Mouse (Mus musculus) gonadal fat pad, adult 2 months (tissue): ENCODE data around the gene Ip6k2. TPM values are rescaled to one million over a fixed set of nuclear protein-coding genes. Genes with fewer than 3 reads are reported as not detected.

Experiments used
- DNase-seq: peaks from one replicate; pipeline ENCODE4 v3.0.0-alpha.2; 2012; ENCODE audit warnings: low read depth
- polyA plus RNA-seq: library from polyadenylated mRNA; depleted of rRNA; stranded (reverse); fragments of >200 nt; gene quantifications from 2 replicates; pipeline ENCODE4 v1.2.3, GENCODE M21; 2012

Gene Ip6k2
- polyA plus RNA-seq, 1 experiment = 261 TPM

DNA sequence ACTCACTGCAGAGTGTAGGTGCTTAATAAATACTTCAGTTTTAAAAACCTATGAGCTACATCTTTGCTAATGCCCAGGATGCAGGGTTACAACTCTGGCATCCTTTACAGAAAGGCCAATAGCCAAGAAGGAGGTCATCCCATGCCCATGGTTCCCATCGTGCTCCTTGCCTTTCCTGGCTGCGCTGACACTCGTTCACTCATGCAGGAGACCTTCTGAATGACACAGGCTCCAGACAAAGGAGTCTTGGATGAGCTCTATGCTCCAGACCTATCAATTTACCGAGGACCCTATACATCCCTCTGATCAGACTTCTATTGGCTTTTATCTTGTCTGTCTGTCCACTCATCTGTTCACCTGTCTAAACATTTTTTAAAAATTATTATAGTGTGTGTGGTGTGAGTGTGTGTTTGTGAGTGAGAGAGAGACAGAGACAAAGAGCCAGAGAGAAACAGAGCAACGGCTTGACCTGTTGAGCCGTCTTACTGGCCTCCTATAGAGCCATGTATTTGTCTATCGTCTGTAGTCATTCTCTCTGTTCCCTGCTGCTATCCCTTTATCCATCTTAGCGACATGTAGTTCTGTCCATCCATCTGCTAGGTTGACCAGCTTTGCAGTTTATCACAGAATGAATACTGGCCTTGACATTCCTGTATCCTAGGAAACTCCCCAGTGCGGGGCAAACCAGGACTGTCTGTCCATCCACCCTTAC lies 604 bp upstream of the Ip6k2 start:
- DNase-seq = no peak

DNA sequence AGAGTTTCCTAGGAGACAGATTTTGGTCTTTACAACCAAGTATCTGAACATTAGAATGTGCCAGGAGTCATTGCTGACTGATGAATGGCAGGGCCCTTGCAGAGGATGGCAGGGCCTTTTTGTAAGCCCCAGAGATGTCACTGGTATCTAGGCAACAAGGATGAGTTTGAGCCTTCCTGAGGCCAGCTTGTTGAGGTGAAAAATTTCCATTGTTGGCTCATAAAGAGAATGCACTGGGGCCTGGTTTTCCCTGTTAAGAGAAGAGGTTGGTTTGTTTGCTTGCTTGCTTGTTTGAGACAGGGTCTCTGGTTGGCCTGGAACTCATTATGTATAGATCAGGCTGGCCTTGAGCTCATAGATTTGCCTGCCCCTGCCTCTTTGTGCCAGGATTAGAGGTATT lies 1.8 kb downstream of the Ip6k2 start:
- no peak for DNase-seq

DNA sequence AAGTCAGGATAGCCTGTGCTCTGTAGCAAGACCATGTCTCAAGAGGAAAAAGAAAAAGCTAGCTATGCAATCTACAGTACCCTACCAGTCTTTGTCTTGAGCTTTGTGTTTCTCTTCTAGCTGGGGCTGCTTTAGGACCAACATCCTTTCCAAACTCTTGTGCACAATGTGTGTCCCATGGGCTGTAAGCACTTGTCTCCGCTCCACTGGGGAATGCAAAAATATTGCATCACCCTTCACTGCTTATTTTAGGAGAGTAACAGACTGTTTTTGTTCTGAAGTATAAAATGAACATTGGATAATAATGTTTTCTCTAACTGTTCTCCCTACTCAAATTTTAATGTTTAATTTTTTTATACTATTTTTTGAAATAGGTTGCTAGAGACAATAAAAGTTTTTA lies 2.9 kb downstream of the Ip6k2 start:
- no peak for DNase-seq

DNA sequence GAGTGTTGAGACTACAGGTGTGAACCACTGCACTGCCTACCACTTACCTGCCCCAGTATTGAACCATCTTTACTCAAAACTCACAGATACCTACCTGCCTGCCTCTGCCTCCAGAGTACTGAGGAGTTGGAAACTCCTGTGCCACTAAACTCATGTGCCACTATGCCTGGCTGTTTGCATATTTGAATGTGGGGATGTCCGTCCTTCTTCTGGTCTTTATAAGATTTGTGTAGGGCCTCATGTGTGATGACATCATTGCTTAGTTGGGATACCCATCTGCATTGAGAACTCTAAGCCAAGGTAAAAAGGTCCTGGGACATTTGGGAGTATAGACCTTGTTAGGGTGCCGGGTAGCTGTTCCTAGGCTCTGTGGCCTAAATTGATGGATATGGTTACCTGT lies 3.5 kb downstream of the Ip6k2 start:
- no peak for DNase-seq

DNA sequence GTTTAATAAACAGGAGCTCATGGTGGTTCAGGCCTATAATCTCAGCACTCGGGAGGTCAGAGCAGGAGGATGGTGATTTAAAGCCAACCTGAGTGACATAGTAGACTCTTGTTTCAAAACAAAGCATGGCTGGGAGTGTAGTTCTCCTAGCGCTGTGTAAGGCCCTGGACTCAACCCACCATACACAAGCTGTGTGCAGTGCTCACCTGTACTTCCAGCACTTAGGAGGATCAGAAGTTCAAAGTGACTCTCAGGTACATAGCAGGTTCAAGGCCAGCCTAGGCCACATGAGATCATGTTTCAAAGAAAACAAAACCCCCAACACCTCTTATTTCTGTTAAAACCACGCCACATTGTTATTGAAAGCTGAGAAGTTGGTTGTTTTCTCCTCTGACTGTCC lies 5.1 kb downstream of the Ip6k2 start:
- no peak for DNase-seq

DNA sequence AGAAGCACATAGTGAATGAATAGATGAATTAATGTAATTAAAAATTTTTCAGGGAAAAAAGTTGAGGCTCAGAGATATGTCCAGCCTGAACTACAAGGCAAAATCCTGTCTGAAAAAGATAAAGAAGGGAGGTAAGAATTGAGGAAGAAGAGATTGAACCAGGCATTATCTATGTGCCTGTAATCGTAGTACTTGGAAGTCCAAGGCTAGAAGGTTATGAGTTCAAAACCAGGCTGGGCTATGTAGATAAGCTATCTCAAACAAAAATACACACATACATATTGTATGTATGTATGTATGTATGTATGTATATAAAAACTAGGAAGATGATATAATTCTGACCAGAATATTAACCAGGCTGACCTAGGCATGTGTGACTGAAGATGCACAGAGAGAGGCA lies 8.7 kb downstream of the Ip6k2 start:
- no peak for DNase-seq

DNA sequence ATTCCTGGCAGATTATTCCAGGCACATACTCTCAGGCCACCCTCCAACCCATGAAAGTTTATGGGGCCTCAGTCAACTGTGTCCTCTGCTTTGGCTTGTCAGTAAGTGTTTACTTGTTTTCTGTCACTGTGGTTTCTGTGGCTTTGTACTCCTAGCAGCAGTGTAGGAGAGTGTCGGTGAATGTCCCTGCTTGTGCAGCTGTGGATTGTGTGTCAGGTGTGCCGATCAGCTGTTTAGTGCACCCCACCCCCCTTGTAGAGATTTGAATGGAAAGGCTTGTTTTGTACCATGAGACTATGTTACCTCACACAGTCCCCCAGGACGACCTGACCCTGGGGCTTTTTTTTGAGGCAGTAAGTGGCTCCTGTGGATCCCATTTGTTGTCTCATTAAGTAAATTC lies 9.1 kb downstream of the Ip6k2 start:
- no peak for DNase-seq

DNA sequence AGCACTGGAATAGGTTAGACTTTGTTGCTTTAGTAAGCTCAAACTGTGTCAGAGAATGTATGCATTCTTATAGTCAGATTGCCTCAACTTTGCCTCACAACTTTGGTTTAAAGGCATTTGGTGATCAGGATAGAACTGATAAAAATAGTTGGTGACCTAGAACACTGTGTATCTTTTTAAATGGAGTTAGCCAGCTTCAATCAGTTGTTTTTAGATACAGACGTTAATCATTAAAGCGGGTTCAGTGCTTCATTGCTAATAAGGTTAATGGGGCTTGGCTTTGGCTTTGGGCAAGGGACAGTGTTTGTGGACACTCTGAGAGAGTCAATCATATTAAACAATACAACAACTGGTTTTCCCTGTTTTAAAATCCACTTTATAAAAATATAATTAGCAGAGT lies 11.7 kb downstream of the Ip6k2 start:
- DNase-seq = no peak

DNA sequence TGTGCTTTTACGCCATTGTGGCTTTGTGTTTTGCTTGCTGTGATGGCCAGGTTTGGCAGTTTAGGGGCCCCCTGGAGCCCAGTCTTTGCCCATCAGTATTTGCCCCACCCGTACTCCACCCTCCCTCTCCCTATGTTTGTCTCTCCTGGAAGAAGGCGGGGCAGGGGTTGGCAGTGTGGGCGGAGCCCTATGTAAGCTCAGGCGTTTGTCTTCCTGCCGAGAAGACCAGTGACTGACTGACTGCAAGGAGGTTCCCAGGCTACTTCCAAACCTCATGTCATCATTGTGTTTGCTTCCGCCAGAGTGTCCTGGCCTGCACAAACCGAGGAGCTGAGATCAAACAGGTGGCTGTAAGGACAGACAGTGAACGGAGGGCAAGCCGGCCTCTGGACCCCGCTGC lies 12.2 kb downstream of the Ip6k2 start:
- DNase-seq = no peak

DNA sequence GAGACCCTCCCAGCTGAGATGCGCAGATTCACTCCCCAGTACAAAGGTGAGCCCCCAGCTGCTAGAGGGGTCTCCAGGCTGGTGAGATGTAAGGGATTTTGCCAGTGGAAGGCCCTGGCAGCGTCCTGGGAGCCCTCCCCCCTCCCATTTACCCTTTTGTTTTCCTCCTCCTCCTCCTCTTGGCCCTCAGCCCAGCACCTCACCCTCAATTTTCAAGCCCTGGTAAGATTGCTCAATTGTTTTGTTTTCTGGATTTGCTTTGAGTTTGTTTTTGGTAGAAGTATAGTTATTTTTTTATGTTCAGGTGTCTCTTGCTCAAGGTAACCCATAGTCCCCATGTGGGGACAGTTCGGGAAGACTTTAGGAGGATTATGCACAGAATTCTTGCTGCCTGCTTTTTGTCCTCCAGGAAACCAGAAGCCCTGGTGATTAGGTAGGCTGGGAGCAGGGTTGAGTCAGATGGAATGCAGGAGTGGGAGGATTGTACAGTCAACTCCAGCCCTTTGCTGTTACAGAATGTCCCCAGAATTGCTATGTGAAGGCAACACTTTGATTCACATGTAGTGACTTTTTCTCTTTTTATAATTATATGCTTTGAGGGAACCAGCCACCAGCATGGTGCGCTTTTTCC lies 12.9 kb downstream of the Ip6k2 start:
- DNase-seq = no peak

DNA sequence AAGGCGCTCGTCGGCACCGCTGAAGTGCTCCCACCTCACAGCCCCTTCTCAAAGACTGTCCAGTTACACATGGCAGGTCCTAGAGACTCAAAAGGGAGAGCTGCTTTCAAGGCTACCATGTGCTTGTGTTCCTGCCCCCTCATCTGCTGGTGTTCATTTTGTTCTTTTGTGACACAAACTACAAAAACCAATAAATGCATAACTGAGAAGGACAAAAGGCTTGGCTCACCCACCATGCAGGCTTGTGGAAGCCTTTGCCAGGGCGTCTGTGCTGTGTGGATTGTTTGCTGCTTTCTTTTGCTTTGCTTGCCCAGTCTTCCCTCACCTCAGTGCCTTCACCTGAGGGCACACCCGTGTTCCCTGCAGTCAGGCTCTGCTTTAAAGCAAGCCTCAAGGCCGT lies 13.9 kb downstream of the Ip6k2 start:
- no peak for DNase-seq

DNA sequence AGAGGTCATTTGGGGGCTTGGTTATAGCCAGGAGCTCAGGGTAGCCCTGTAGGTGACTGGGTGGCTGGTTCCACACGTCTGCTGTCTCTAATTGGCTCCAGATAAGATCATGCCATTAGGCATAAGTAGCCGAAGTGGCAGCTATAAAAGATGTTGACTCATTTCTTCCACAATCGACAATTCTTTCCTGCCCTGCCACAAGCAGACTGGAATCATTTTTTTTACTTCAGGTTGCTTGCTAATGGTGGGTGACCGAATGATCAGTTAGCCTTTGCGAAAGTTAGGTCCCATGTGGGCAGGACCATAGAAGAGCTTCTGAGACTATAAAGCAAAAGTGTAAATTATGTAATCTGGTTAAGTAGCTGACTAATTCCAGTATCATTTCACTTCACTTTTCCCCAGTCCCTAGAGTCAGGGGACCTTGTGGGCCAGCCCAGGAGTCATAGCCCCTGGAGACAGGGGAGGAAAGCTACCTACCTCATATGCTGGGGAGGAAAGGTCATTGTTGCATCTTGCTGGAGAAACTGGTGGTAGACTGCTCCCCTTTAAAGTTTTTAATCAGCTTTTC lies 15.0 kb downstream of the Ip6k2 start:
- DNase-seq = no peak

DNA sequence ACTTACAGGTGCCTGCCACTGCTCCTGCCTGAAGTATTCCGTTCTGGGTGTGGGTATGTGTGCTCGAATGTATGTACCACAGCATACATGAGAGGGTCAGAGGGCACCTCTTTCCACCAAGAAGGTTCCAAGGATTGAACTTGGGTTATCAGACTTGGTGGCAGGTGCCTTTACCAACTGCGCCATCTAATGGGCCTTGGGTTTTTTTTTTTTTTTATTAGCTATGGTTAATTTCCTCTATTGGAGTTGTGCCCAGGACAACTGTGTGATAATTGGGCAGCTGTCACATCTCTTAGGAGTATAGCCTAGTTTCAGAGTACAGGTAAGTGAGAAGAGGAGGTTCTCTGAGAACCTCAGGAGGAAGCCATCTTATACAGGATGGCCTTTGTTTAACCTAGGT lies 16.0 kb downstream of the Ip6k2 start:
- DNase-seq = no peak

DNA sequence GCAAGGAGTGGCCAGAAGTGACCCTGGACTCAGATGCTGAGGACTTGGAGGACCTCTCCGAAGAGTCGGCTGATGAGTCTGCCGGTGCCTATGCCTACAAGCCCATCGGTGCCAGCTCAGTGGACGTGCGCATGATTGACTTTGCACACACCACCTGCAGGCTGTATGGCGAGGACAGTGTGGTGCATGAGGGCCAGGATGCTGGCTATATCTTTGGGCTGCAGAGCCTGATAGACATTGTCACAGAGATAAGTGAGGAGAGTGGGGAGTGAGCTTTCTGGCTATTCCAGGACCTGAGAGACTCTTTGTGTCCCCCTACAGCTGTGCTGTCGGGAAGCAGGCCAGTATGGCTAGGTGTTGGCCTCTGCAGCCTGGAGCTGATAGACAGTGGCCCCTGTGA lies 22.2 kb downstream of the Ip6k2 start:
- DNase-seq = no peak

DNA sequence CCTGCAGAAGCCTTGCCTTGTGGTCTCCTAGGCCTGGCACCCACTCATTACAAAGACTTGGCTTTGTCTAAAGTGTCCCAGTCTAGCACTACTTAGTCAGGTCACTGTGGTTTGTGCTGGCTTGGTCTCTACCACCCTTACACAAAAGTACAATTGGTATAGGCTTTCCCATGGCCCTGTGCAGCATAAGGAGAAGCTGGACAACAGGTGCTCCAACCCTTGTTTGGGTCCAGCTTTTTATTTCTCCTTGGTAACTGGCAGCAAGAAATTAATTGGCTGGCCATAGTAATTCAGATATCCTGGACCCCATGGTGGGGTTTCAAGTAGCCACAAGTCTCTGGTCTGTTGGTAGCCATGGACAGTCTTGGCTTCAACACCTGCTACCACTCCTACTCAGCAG lies 22.8 kb downstream of the Ip6k2 start:
- no peak for DNase-seq

DNA sequence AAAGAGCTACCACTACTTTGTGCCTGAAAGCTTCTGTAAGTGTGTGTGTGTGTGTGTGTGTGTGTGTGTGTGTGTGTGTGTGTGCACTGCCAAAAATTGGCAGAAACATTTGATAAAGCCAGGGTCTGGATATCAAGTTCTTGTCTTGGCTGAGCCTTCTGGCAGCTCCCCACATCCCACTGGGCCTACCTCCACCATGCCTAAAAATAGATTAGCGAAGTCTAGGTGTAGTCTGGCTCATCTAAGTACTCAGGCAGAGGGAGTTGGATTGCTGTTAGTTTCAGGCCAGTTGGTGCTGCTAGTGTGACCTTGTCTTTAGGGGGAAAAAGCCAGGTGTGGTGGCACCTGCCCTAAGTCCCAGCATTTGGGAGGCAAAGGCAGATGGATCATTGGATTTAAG lies 23.2 kb downstream of the Ip6k2 start:
- no peak for DNase-seq

DNA sequence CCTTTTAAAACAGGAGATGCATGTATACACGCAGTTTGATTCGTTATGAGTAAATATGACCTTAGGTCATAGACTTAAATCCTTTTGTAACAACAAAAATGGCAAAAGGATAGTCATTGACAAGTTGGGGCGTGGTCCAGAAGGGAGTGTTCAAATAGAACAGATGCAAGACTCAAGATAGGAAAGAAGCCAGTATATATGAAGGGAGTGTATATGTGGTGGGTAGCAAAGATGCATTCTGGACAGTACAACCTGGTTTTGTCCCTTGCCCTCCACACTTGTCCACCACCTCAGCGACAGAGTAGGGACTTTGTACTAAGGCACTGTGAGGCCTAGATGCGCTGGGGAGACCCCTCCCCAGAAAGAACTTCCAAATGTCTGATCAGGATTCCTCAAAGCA lies 24.1 kb downstream of the Ip6k2 start:
- DNase-seq = no peak

DNA sequence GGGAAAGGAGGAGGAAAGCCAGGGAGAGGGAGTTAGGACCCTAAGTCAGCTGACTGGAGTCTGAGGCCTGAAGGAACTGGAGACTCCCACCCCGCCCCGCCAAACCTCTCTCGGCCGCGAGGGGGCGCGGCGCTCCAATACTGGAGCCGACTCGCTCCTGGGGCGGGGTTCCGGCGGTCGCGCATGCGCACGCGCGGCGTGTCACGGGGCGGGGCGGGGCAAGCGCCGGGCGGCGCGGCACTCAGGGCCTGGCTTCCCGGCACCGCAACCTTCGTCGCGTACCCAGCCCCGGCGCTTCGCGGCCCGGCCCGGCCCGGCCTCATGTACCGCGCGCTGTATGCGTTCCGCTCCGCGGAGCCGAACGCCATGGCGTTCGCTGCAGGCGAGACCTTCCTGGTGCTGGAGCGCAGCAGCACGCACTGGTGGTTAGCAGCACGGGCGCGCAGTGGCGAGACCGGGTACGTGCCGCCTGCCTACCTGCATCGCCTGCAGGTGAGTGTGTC lies 24.6 kb downstream of the Ip6k2 start, which contains the start of gene Nckipsd:
Gene Nckipsd (plus strand): TSS at position 206 of the 503 bp plus-strand sequence.
- no peak for DNase-seq

DNA sequence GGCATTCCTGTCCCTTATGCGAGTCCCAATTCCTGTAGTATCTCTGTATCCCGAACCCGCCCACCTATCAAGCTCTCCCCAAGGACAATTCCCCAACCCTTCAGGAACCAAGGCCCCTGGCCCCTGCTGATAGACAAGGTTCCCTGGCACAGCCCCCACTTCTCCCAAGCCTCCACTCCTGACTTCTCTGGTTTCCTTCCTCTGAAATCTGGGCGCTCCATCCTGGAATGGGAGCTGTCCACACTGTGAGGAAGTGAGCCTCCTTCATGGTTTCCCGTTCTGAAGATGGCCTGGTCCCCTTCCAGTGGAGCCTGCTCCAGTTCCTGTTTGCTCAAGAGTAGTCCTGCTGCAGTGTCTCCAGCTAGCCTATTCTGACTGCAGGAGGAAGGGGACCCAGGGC lies 25.6 kb downstream of the Ip6k2 start:
- no peak for DNase-seq

DNA sequence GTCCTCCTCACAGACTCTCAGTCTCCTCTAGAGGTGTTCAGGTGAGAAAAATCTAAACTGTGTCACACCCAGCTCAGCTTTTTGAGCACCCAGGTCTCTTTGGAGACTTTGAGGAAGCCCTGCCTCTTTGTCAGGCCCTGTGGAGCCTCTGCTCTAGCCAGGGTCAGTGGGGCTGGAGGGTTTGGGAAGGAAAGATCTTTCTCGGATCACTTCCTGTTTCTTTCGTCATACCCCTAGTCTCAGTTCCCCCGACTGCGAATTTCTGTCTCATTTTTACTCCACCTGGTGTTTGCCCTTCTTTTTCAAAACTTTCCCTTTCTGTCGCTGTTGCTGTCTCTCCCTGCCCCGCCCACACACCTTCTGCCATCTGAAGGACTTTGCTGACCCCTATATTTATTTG lies 26.1 kb downstream of the Ip6k2 start:
- no peak for DNase-seq

DNA sequence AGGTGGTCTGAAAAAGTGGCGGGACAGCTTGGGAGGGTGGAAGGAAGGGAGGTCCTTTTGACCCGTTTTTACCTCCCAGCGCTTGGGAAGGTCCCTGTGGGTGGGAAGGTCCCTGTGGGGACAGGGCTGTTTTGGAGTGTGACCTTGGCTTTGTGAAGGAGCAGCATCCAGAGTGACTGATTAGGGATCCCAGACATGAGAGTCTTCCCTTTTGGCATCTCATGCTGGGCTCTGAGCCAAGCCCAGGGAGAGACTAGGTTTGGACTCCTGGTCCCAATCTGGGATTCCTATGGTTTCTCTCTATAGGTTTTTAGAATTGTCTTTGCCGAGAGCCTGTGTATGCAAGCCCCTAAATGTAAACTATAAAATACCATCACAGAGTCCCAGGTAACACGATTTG lies 26.9 kb downstream of the Ip6k2 start:
- DNase-seq = no peak

DNA sequence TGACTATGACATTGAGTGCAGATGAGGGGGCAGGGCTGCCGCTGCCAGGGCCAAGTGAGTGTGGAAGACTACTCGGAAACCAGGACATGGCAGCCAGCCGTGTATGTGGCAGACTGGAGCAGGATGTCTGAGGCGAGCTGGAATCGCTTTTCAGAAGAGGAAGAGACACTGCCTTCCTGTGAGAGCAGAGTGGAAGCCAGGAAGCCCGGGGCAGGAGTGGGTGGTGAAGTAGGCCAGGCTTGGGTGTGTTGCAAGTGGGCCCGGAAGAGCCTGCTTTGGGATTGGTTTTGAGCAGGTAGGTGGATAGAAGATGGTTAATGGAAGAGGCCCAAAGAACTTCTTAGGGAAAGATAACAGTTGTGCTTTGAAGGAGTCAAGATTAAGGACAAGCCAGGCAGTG lies 32.0 kb downstream of the Ip6k2 start:
- DNase-seq = peak; percentile 70

DNA sequence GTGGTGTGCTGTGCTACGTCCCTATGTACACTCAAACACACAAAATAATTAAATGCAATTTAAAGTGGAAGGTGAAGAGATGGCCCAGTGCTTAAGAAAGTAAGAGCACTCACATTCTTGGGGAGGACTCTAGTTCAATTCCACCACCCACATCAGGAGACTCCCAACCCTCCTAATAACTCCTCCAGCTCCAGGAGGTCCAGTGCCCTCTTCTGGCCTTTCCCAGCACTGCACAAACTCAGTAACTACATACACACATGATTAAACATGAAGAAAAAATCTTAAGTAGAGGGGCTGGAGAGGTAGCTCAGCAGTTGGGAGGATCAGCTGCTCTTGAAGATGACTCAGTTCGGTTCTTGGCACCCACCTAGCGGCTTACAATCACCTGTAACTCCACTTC lies 35.9 kb downstream of the Ip6k2 start:
- no peak for DNase-seq
